Mouse (Mus musculus): Measurements from ENCODE around the gene Olfr1279.
"Not testable (repeated sequence)": the region's sequence is repeated elsewhere in the genome, so short reads cannot be mapped to it uniquely, and the experiment has no call there.

The Olfr1279 gene

DNA sequence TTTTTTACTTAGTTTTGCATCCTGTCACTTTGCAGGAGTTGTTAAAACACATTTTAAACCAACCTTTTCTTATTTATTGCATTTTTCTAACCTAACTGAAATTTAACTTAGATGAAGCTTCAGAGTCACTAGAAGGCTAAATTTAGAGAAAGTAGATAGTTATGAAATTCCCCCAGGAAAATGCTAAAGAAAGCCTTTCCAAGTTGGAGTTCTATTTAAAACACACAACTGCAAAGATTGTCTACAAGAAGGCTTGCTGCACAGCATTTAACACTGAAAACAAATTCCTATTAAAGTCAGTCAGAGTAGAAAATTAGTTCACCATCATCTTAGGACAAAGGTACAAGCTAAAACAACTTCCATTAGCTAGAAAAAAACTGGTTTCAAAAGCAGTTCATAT, at the start of gene Olfr1279:
Gene Olfr1279, plus strand, starts transcription at position 262 of the 400 bp plus-strand sequence.
- no peak for DNase-seq (ENCODE audit: low read depth, low spot score)

DNA sequence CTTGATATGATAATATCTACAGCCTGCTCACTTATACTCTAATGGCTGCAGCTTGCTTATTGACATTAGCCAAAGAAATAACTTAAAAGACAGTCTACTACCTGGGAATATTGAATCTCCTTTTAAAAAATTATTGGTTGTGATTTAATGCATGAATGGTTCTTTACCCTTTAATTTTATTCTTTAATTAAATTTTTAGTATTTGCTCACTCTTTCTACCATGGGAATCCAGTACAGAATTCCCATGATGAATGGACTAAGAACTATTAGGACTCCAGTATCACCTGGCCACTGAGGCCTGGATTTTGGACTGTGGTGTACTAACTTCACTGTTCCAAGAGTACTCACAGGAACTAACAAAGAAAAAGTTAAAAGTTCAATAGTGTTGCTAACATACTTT, 46.2 kb upstream of the Olfr1279 start, which contains the start of gene Olfr1276:
Gene Olfr1276, plus strand, starts transcription at position 301 of the 400 bp plus-strand sequence.
- no peak for DNase-seq (ENCODE audit: low read depth, low spot score)

- DNase-seq (ENCODE audit: low read depth, low spot score), result no peak
These were observed 26.4 kb upstream of the Olfr1279 start, which contains the start of gene Olfr1277 for GRCm38 (mm10) chr2:111274006-111274405. TSS of gene Olfr1277 (minus strand) at chr2:111274106.

- DNase-seq (ENCODE audit: low read depth, low spot score), result no peak
These were observed 10.6 kb upstream of the Olfr1279 start, which contains the start of gene Olfr1278 for GRCm38 (mm10) chr2:111289836-111290235. TSS of gene Olfr1278 (plus strand) at chr2:111290136.

GRCm38 (mm10) chr2:111298541-111298940, 1.9 kb upstream of the Olfr1279 start:
- no peak for DNase-seq (ENCODE audit: low read depth, low spot score)

- no peak for DNase-seq (ENCODE audit: low read depth, low spot score)
These were observed 13.3 kb downstream of the Olfr1279 start, which contains the start of gene Olfr1280 for GRCm38 (mm10) chr2:111313717-111314116. TSS of gene Olfr1280 (plus strand) at chr2:111314017.

DNA sequence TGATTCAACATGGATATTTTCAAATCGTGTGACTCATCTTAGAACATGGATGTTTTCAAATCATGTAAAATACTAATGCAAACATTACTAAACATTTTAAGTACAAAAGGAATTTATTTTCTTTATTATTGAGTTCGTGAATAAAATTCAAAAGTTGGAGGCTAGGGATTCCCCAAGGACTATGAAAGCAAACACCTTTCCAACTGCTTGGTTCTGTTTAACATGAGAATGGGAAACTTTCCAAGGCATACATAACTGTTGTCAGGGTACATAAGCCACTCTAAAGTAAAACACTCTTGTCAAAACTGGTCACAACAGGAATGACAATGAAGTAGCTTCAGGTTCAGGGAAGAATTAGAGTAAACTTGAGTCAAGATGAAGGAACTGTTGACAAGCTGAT, 25.8 kb downstream of the Olfr1279 start, which contains the start of gene Olfr1281:
Gene Olfr1281, plus strand, starts transcription at position 301 of the 400 bp plus-strand sequence.
- DNase-seq (ENCODE audit: low read depth, low spot score), result no peak

- not testable (repeated sequence) for DNase-seq (ENCODE audit: low read depth, low spot score)
These were observed 33.3 kb downstream of the Olfr1279 start for GRCm38 (mm10) chr2:111333721-111334120.

DNA sequence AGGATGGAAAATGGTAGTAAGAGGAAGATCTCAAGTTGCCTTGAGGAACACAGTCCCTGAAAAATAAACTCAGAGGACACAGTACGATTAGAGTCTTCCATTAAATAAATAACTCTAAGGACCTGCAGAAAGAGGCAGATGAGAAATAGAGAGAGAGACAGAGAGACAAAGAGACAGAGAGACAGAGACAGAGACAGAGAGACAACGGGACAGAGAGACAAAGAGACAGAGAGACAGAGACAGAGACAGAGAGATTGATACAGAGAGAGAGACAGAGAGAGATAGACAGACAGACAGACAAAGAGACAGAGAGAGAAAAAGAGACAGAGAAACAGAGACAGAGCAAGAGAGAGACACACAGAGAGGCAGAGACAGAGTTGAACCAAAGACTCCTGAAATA, 35.5 kb downstream of the Olfr1279 start, which contains the start of gene Olfr1282:
Gene Olfr1282, minus strand, starts transcription at position 101 of the 400 bp plus-strand sequence.
- no peak for DNase-seq (ENCODE audit: low read depth, low spot score)
